Mouse (Mus musculus) bone marrow, adult 2 months (tissue): ENCODE measurements around the gene Gpx4. TPM values are rescaled to one million over a fixed set of nuclear protein-coding genes. Genes with fewer than 3 reads are reported as not detected.

Experiments used
- H3K27ac ChIP-seq: fragments of 200-500 bp; 2 replicates; pipeline ENCODE4 v1.5.1; 2012; ENCODE audit warnings: low read depth, mild to moderate bottlenecking, control low read depth, inconsistent platforms, low read length; ENCODE audit not compliant: control insufficient read depth, poor library complexity, insufficient read depth
- H3K4me1 ChIP-seq: fragments of 200-500 bp; 2 replicates; pipeline ENCODE4 v1.6.1; 2011; ENCODE audit warnings: low read length; ENCODE audit not compliant: control insufficient read depth, insufficient read depth
- H3K4me3 ChIP-seq: fragments of 200-500 bp; replicated peaks from 2 replicates; pipeline ENCODE3; 2011; ENCODE audit warnings: mild to moderate bottlenecking, low read depth, low read length, control low read depth; ENCODE audit not compliant: control insufficient read depth
- CTCF ChIP-seq: fragments of 200-500 bp; IDR thresholded peaks from 2 replicates; pipeline ENCODE4 v1.5.1; 2011; ENCODE audit warnings: low read length, control low read depth; ENCODE audit not compliant: control insufficient read depth, insufficient read depth
- POLR2A ChIP-seq: fragments of 200-500 bp; IDR thresholded peaks from 2 replicates; pipeline ENCODE4 v1.6.1; 2011; ENCODE audit warnings: low read depth, mild to moderate bottlenecking, control low read depth, low read length, borderline replicate concordance; ENCODE audit not compliant: control insufficient read depth
- WGBS: fragments of 180-500 bp; shearing (Covaris S2); methylation state at CpG from one replicate; pipeline ENCODE4 v1.1.7; 2018; 5-methylcytosine and 5-hydroxymethylcytosine counted together
- polyA plus RNA-seq: library from polyadenylated mRNA; stranded (reverse); fragments of >200 nt; gene quantifications from 2 replicates; pipeline ENCODE4 v1.2.4, GENCODE M21; 2011; ENCODE audit warnings: low replicate concordance; ENCODE audit not compliant: missing spikeins, insufficient read depth, insufficient read length

The Gpx4 gene
- polyA plus RNA-seq, 1 experiment: 2,392 TPM

GRCm38 (mm10) chr10:80025463-80025862, 21.5 kb upstream of the Gpx4 start:
- no peak for TF ChIP-seq POLR2A
- no peak for TF ChIP-seq CTCF
- 81% methylated on average over 10 of the region's 10 CpGs for WGBS
- H3K27ac ChIP-seq: peak overlapping the region; percentile 73; the same call in 1 of the 2 replicates
- H3K4me1 ChIP-seq: peaks cover 7% of the 10 kb centered on the region
- no peak overlapping the region for H3K4me3 ChIP-seq

GRCm38 (mm10) chr10:80025889-80026288, 21.1 kb upstream of the Gpx4 start:
- 67% methylated on average over 12 of the region's 12 CpGs for WGBS
- Histone ChIP-seq H3K4me3 (no peak overlapping the region), H3K4me1 (peaks cover 7% of the 10 kb centered on the region), H3K27ac (no peak overlapping the region; the same call in 1 of the 2 replicates)
- no peak for TF ChIP-seq POLR2A

GRCm38 (mm10) chr10:80027681-80028520, 19.1 kb upstream of the Gpx4 start:
- WGBS: 80% methylated on average over 20 of the region's 20 CpGs
- Histone ChIP-seq H3K27ac (no peak overlapping the region; the same call in 1 of the 2 replicates), H3K4me1 (peaks cover 9% of the 10 kb centered on the region), H3K4me3 (no peak overlapping the region)
- TF ChIP-seq POLR2A: no peak
- TF ChIP-seq CTCF: no peak

GRCm38 (mm10) chr10:80028521-80028846, 18.5 kb upstream of the Gpx4 start:
- 92% methylated on average over 13 of the region's 13 CpGs for WGBS
- TF ChIP-seq POLR2A (no peak), CTCF (no peak)
- H3K4me1 ChIP-seq: peaks cover 9% of the 10 kb centered on the region
- H3K4me3 ChIP-seq: no peak overlapping the region
- H3K27ac ChIP-seq: no peak overlapping the region; the same call in 1 of the 2 replicates

- Histone ChIP-seq H3K4me1 (peaks cover 7% of the 10 kb centered on the region), H3K27ac (0 out of 2 replicates have a peak overlapping the region, but pooled peaks have one; percentile 13), H3K4me3 (no peak overlapping the region)
- no peak for TF ChIP-seq POLR2A
- no peak for TF ChIP-seq CTCF
- WGBS: 68% methylated on average over 9 of the region's 9 CpGs
Observed at GRCm38 (mm10) chr10:80030191-80030590, 16.8 kb upstream of the Gpx4 start.

GRCm38 (mm10) chr10:80030736-80031135, 16.2 kb upstream of the Gpx4 start:
- WGBS: 87% methylated on average over 17 of the region's 17 CpGs

GRCm38 (mm10) chr10:80032799-80033480, 14.0 kb upstream of the Gpx4 start:
- 19% methylated on average over 5 of the region's 5 CpGs for WGBS
- H3K4me1 ChIP-seq: peaks cover 5% of the 10 kb centered on the region

More at GRCm38 (mm10) chr10:80030736-80031135, 16.2 kb upstream of the Gpx4 start:
- H3K4me3 ChIP-seq: no peak overlapping the region
- H3K4me1 ChIP-seq: peaks cover 5% of the 10 kb centered on the region
- H3K27ac ChIP-seq: peak overlapping the region; percentile 13; the same call in 1 of the 2 replicates
- TF ChIP-seq CTCF: no peak
- no peak for TF ChIP-seq POLR2A

GRCm38 (mm10) chr10:80033511-80034391, 13.2 kb upstream of the Gpx4 start:
- Histone ChIP-seq H3K4me3 (no peak overlapping the region), H3K4me1 (peaks cover 5% of the 10 kb centered on the region), H3K27ac (peak overlapping the region; percentile 60)
- TF ChIP-seq POLR2A (no peak), CTCF (peak; percentile 53)
- 22% methylated on average over 9 of the region's 9 CpGs for WGBS

More at GRCm38 (mm10) chr10:80032799-80033480, 14.0 kb upstream of the Gpx4 start:
- TF ChIP-seq CTCF: no peak
- TF ChIP-seq POLR2A: no peak
- H3K4me3 ChIP-seq: no peak overlapping the region
- H3K27ac ChIP-seq: peak overlapping the region; percentile 60

GRCm38 (mm10) chr10:80035148-80035547, 11.8 kb upstream of the Gpx4 start:
- Histone ChIP-seq H3K4me3 (no peak overlapping the region), H3K4me1 (peaks cover 5% of the 10 kb centered on the region), H3K27ac (no peak overlapping the region; the same call in 1 of the 2 replicates)
- TF ChIP-seq CTCF: no peak
- TF ChIP-seq POLR2A: no peak
- 82% methylated on average over 8 of the region's 8 CpGs for WGBS
